Comparison of ENCODE assay signal across 11 mouse cellular contexts in the genomic region with DNA sequence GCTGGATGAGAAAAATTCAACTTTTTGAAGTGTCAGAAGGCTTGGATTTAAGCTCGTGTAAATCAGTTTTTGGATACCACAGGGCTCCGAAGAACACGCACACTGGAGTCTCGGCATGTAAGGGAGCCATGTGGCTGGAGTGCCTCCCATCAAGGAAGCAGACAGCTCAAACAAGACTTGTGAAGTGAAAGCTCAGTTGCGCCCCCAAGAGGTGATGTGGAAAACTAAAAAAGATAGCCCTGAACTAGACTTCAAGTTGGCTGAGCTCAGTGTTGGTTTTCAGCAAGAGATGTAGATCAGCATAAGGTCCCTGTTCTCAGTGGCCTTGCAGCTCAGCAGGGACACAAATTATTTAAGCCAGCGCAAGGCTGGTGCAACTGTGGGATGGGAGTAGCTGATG.
A peak's percentile ranks its signal among the peaks of the same experiment; 100 is the strongest.
DNase-seq lines count a peak whose midpoint lies in the region; TF ChIP-seq lines count a peak whose summit lies in the region.
"Had no signal": no experiment of that assay in that cellular context is flagged by ENCODE, and none has a peak within 500 bp of the region (broad histone marks: within the 10 kb centered on the region; RNA-seq: fewer than 3 reads in every experiment).

No protein-coding gene starts in this region.

- H3K4me3 ChIP-seq in left cerebral cortex, adult 2 months: no peak overlapping the region
- H3K4me3 ChIP-seq: neural tube, embryonic 12.5 days had no signal

- DNase-seq in adrenal gland, postnatal 14 days: peak; percentile 19
- DNase-seq in adrenal gland, adult (ENCODE audit: inconsistent age in 2 of 2, low spot score in 1 of 2): no peak
- no peak for DNase-seq in left cerebral cortex, adult 2 months (ENCODE audit: extremely low spot score in 1 of 2, low spot score in 2 of 2)
- no peak for DNase-seq in left cerebral cortex, postnatal 25 days (ENCODE audit: low spot score in 2 of 2)
- DNase-seq in A20 (ENCODE audit: low read depth, low spot score): peak; percentile 23
- DNase-seq in brain, embryonic 14.5 days (ENCODE audit: low read depth): peak; percentile 53
- DNase-seq in neural tube, embryonic 10.5 days (ENCODE audit: extremely low spot score, low spot score): no peak
- no peak for DNase-seq in spleen, postnatal 4 days (ENCODE audit: low spot score in 2 of 2)
- DNase-seq: gastrocnemius, postnatal 36 days had no signal

- peak; percentile 27 for TF ChIP-seq CTCF in left cerebral cortex, adult 2 months (IDR thresholded peaks at IDR 0.05)
- peak; percentile 38; the same call in 1 of the 2 replicates for TF ChIP-seq CTCF in brain, embryonic 14.5 days (IDR thresholded peaks at IDR 0.05; ENCODE audit: borderline replicate concordance, extremely low read depth, insufficient read depth, insufficient read length)

- TF ChIP-seq POLR2A in brain, embryonic 14.5 days (IDR thresholded peaks at IDR 0.05; ENCODE audit: borderline replicate concordance, extremely low read depth, insufficient read depth, insufficient read length, poor library complexity, severe bottlenecking): no peak

- intact Hi-C loops in left cerebral cortex, adult 2 months (cut with DNase I): loop anchor here (10.0 kb wide), 1 partner anchor 925 kb away; no protein-coding TSS in a partner anchor
- intact Hi-C loops in left cerebral cortex, postnatal 25 days (cut with DNase I): no loop called here

- no peak overlapping the region for H3K27ac ChIP-seq in left cerebral cortex, adult 2 months
- H3K27ac ChIP-seq: hindbrain, embryonic 14.5 days; neural tube, embryonic 12.5 days had no signal

Comparison
In these comparisons a context has a peak if more than half of its experiments do, and no peak if none do; other contexts are left out.
1. DNase-seq: peak in adrenal gland, postnatal 14 days (single experiment), A20 (single experiment) and brain, embryonic 14.5 days (single experiment); none in adrenal gland, adult (0 of 2), left cerebral cortex, adult 2 months (0 of 2), left cerebral cortex, postnatal 25 days (0 of 2), neural tube, embryonic 10.5 days (single experiment) and spleen, postnatal 4 days (0 of 2).